Mouse (Mus musculus): Measurements from ENCODE around the gene Antxr2.

Gene Antxr2

GRCm38 (mm10) chr5:97986656-97987294 is 44.1 kb downstream of the Antxr2 start:
- no peak for DNase-seq

- DNase-seq = no peak
Measured at GRCm38 (mm10) chr5:97983375-97983774, 47.5 kb downstream of the Antxr2 start.

- no peak for DNase-seq
Measured at GRCm38 (mm10) chr5:97980472-97980871, 50.4 kb downstream of the Antxr2 start.

- no peak for DNase-seq
Measured at GRCm38 (mm10) chr5:97973293-97973692, 57.5 kb downstream of the Antxr2 start.

GRCm38 (mm10) chr5:97972029-97972428 is 58.8 kb downstream of the Antxr2 start:
- DNase-seq = no peak

GRCm38 (mm10) chr5:97971236-97971635 is 59.6 kb downstream of the Antxr2 start:
- DNase-seq = no peak

- DNase-seq = no peak
Measured at GRCm38 (mm10) chr5:97967044-97967443, 63.8 kb downstream of the Antxr2 start.

GRCm38 (mm10) chr5:97966101-97966500 is 64.7 kb downstream of the Antxr2 start:
- no peak for DNase-seq

- no peak for DNase-seq
Measured at GRCm38 (mm10) chr5:97964444-97964843, 66.4 kb downstream of the Antxr2 start.

GRCm38 (mm10) chr5:97962512-97962911 is 68.3 kb downstream of the Antxr2 start:
- no peak for DNase-seq

- no peak for DNase-seq
Measured at GRCm38 (mm10) chr5:97961786-97962185, 69.1 kb downstream of the Antxr2 start.

- no peak for DNase-seq
Measured at GRCm38 (mm10) chr5:97959651-97960050, 71.2 kb downstream of the Antxr2 start.

GRCm38 (mm10) chr5:97959010-97959409 is 71.8 kb downstream of the Antxr2 start:
- DNase-seq = no peak

GRCm38 (mm10) chr5:97957501-97957900 is 73.3 kb downstream of the Antxr2 start:
- no peak for DNase-seq

GRCm38 (mm10) chr5:97954193-97954772 is 76.6 kb downstream of the Antxr2 start:
- DNase-seq = no peak

- DNase-seq = no peak
Measured at GRCm38 (mm10) chr5:97953241-97953920, 77.5 kb downstream of the Antxr2 start.

GRCm38 (mm10) chr5:97947261-97947660 is 83.6 kb downstream of the Antxr2 start:
- no peak for DNase-seq

- DNase-seq = no peak
Measured at GRCm38 (mm10) chr5:97946236-97946635, 84.6 kb downstream of the Antxr2 start.

- DNase-seq = no peak
Measured at GRCm38 (mm10) chr5:97935140-97936129, 95.4 kb downstream of the Antxr2 start.

- DNase-seq = no peak
Measured at GRCm38 (mm10) chr5:97917654-97918053, 113.2 kb downstream of the Antxr2 start.

- no peak for DNase-seq
Measured at GRCm38 (mm10) chr5:97914890-97915289, 116.0 kb downstream of the Antxr2 start.

- no peak for DNase-seq
Measured at GRCm38 (mm10) chr5:97913901-97914300, 116.9 kb downstream of the Antxr2 start.

- no peak for DNase-seq
Measured at GRCm38 (mm10) chr5:97907482-97907881, 123.4 kb downstream of the Antxr2 start.

Data from kidney, adult 11 months (tissue).